Mouse (Mus musculus) T-helper 1 cell (primary cell): ENCODE results near the gene Nr2e3.
"Not testable (repeated sequence)": the region's sequence is repeated elsewhere in the genome, so short reads cannot be mapped to it uniquely, and the experiment has no call there.

Experiments
- in situ Hi-C: fragments of 300-600 bp; cut with MboI, MseI; formaldehyde crosslinking; loops from one replicate; pipeline ENCODE4 v1.15.1; 2025; ENCODE audit warnings: high pct_unique_total_duplicates

The Nr2e3 gene

GRCm38 (mm10) chr9:59960559-59960958 is at the start of gene Nr2e3:
Gene Nr2e3, minus strand, starts transcription at chr9:59960659.
- in situ Hi-C loops, result loop anchor here (10.0 kb wide), 1 partner anchor 236 kb away; no protein-coding TSS in a partner anchor

DNA sequence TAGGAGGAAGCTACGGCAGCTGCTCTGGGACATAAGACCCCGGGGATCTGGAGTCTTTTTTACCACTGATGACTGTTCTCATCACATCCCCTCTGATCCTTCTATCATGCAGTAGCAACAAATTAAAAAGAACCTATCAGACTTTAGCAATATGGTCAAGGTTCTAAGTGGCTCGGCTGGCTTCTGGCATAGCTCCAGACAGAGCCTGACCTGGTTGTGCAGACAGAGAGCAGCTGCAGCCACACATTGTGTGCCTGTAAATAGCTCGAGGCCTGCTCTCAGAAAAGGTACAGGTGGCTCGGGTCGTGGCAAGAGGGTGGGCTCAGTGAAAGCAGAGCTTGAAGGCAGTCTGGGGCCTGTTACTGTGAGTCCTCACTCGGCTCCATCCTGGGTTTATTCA is 48.5 kb upstream of the Nr2e3 start:
- in situ Hi-C loops, result no loop called here

DNA sequence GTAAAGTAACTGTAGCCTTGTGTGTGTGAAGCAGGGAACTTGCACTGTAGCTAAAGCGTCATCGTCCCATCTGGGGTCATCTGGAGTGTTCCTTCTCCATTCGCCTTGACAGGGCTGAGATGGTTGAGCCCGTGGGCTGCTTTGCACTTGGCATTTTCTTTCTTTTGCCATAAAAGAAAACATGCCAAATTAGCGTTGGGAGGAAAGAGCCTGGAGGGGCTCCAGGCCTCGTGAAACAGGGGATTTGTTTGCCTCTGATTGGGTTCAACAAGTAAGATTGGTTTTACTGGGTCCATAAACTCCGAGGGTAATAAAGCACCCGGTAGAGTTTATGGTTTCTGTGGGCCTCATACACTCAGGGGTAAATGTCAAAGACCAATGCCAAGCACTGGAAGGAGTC is 41.9 kb upstream of the Nr2e3 start:
- in situ Hi-C loops, result no loop called here

DNA sequence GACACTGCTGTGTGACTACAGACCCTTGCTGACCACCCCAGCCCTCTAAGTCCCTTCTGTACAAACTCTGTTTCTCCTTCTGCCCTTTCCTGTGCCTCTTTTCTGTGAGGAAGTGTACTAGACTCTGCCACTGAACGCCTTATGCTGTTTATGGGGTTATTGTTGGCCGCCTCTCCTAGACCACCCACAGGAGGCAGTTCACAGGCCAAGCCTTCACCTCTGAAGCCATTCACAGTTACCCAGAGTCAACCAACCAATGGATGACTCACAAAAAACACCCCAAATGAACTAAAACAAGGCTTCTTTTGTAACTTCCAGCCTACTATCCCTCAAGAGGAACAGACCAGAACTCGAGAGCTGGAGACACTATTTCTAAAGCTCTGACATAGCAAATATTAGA is 41.0 kb upstream of the Nr2e3 start:
- in situ Hi-C loops, result no loop called here

DNA sequence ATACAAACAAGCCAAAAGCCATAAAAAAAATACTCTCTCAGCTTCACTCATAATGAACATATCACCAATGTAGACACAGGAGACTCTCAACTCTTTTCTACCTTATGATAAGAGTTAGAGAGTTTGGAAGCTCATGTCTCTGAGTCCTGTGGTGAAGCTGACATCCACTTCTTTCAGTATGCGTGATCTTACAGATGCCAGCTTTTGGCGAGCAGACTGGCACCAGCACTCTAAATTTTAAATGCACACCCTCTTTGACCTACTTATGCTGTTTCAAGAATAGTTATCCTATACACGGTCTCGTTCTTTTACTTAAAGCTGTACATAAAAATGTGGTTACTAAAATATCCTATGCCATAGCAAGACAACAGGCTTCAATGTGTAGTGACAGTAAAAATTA is 37.3 kb upstream of the Nr2e3 start:
- in situ Hi-C loops, result loop anchor here (25.0 kb wide), 1 partner anchor 1060 kb away; no protein-coding TSS in a partner anchor

GRCm38 (mm10) chr9:59991407-59991806 is 30.9 kb upstream of the Nr2e3 start:
- in situ Hi-C loops, result loop anchor here (25.0 kb wide), 1 partner anchor 1054 kb away; no protein-coding TSS in a partner anchor

GRCm38 (mm10) chr9:59989864-59990263 is 29.4 kb upstream of the Nr2e3 start:
- in situ Hi-C loops, result loop anchor here (25.0 kb wide), 1 partner anchor 1053 kb away; no protein-coding TSS in a partner anchor

- in situ Hi-C loops, result loop anchor here (25.0 kb wide), 1 partner anchor 1049 kb away; no protein-coding TSS in a partner anchor
Observed at GRCm38 (mm10) chr9:59985900-59986572, 25.6 kb upstream of the Nr2e3 start.

DNA sequence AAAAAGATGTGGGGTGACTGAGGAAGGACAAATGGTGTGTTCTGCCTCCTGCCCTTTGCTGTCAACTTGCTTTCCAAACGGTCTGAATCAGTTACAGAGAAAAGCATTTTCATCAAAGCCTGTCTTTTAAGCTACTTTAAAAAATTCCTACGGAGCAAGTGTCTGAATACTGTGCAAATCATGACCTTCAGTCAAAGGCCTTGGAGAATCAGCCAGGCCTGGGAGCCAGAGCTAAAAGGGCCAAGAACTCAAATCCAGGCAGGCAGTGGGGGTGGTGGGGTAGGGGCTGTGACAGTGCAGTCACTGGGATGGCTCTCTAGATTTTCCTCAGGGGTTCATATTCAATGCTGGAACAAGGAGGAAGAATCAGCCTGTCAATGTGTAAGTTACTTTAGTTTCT is 20.7 kb upstream of the Nr2e3 start:
- in situ Hi-C loops, result loop anchor here (25.0 kb wide), 1 partner anchor 1044 kb away; no protein-coding TSS in a partner anchor

DNA sequence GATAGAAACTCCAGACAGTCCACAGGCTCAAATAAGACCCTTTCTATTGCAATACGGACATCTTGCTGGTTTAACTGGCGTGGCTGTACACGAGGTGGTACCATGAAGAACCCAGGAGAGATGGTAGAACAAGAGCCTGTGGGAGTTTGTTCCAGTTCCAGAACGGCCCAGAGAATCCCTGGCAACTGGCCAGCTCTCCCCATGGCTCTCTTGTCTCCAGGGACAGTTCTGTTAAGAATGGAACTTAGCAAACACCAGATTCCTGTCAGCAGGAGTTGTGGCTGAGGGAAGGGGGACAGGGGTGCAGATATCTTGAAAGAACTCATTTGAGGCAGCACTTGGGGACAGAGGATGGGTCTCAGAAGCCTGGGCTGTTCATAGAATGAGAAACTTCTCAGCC is 10.8 kb upstream of the Nr2e3 start:
- in situ Hi-C loops, result no loop called here

DNA sequence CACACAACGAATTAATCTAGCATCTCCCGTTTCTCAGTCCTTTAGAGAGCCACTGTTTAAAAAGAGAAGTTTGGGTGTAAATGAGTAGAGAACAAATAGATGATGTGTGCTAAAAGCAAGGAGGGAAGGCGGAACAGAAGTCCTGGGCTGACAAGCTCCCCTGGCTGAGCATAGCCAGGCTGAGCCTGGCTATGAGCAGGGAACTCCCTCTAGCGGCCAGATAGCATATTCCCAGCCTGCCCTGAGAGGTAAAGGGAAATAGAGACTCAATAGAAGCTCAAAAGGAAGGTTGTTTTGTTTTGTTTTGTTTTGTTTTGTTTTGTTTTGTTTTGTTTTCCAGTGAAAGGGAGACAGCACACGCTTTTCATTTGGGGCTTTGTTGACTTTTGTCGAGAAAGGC is 8.9 kb upstream of the Nr2e3 start:
- in situ Hi-C loops, result loop anchor here (10.0 kb wide), 1 partner anchor 245 kb away; no protein-coding TSS in a partner anchor

- in situ Hi-C loops, result loop anchor here (10.0 kb wide), 1 partner anchor 240 kb away; no protein-coding TSS in a partner anchor
Observed at GRCm38 (mm10) chr9:59965046-59965445, 4.6 kb upstream of the Nr2e3 start.

DNA sequence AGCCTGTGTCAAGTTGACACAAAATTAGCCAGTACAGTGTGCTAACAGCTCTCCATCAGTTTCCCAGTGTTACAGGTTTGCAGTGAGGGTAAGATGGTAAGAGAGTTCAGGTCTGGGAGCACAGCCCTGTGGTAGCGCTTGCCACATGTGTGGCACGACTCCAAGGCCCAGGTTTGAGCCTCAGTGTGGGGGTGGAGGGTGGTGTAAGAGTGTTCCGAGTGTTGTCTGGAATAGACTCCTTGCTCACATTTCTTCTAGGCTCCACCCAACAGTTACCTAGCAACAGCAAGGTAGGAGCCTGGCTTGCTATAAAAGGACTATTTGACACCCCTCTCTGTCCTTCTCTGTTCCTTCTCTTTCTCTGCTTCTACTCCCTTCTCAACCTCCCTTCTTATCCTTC is 3.9 kb upstream of the Nr2e3 start:
- in situ Hi-C loops, result loop anchor here (10.0 kb wide), 1 partner anchor 240 kb away; no protein-coding TSS in a partner anchor

GRCm38 (mm10) chr9:59961201-59961955 is 919 bp upstream of the Nr2e3 start:
- in situ Hi-C loops, result loop anchor here (10.0 kb wide), 1 partner anchor 237 kb away; no protein-coding TSS in a partner anchor

DNA sequence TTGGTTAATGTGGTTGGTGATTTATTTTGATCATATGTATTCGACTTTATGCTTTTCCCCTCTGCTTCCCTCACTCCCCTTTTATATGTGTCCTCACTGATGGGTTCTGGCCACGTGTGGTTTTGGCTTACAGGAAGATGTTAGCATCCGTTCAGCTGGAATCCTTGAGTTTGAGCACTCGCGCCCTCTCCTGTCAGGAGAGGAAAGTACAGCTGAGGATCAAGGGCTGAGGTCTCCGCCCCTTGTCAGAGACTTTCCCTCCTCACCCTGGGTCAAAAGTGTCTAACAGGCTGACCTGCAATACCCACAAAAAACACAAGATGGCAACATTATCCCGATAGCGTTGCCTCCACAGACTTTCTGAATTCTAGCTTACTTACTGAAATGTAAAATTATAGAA is 1.2 kb downstream of the Nr2e3 start:
- in situ Hi-C loops, result no loop called here

- in situ Hi-C loops, result not testable (repeated sequence)
Observed at GRCm38 (mm10) chr9:59958115-59958514, 2.3 kb downstream of the Nr2e3 start.

GRCm38 (mm10) chr9:59956496-59956895 is 4.0 kb downstream of the Nr2e3 start:
- in situ Hi-C loops, result no loop called here

DNA sequence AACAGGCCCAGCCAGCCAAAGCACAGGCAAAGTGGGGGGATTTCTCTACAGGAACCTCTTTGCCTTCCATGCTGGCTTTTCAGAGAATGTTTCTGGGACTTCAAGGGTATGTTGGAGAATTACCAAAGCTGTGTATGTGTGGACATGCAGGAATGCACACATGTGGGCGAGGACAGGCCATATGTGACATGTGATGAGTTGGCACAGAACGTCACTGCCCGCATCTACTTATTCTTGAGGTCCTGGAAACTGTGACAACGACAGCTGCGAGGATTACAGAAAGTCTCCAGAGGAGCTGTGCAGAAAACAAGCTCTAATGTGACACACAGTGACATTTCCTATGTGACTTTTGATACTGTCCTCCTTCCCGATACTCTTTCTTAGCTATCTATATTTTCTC is 4.8 kb downstream of the Nr2e3 start:
- in situ Hi-C loops, result no loop called here

- in situ Hi-C loops, result no loop called here
Observed at GRCm38 (mm10) chr9:59955199-59955598, 5.3 kb downstream of the Nr2e3 start.

DNA sequence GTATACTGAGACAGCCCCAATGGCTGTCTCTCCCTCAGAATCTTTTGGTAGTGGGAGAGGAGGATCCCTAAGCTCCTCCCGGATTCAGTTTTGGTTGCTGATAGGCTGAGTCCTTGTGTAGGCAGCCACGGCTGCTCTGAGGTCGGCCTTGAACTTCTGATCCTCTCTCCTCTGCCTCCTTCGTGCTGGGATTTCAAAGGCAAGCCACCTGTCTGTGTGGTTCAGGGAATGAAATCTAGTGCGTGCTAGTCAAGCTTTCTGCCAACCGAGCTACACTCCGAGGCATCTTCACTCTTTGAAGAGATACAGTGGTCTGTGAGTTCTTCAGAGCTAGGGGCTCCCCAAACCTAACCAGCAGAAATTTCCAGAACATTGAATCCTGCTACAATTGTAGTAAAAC is 6.9 kb downstream of the Nr2e3 start:
- in situ Hi-C loops, result no loop called here

DNA sequence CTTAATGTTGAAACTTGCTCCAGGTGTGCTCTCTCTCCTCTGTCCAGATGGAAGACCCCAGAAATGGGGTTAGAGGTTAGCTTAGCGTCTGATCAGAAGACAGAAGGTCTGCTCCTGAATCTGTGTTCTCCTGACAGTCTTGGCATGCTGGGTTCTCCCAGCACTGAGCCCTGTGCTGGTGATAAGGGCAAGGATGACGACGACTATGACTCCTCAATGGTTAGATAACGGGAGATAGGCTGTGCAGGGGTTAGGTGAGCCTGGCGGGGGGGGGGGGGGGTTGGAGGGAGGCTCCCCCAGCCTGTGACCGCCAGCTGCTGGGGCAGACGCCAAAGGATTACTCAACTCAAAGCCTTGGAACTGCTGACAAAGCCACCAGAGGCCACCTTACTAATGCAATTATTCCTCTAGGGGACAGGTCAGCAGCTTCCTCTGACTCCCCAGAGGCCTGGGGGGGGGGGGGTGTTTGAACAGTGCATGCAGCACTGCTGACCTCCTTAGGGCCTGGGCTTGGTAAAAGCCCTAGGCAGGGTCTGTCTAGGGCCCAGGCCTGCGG is 7.9 kb downstream of the Nr2e3 start:
- in situ Hi-C loops, result no loop called here

GRCm38 (mm10) chr9:59951943-59952342 is 8.5 kb downstream of the Nr2e3 start:
- in situ Hi-C loops, result no loop called here
